Mouse (Mus musculus) embryonic facial prominence, embryonic 12.5 days (tissue): ENCODE measurements around the gene Pdzk1ip1. TPM values are rescaled to one million over a fixed set of nuclear protein-coding genes. Genes with fewer than 3 reads are reported as not detected.
A peak's percentile ranks its signal among the peaks of the same experiment; 100 is the strongest.

ENCODE experiments used
- ATAC-seq: fragments of 200-750 bp; cut with Nextera tagmentation; 2 replicates; pipeline ENCODE4 v1.8.0; 2017; ENCODE audit not compliant: insufficient number of reproducible peaks, insufficient read depth, low FRiP score, low TSS enrichment
- H3K27ac ChIP-seq: fragments of 300-500 bp; sonication (generic); 2 replicates; pipeline ENCODE4 v1.5.1; 2016; ENCODE audit warnings: mild to moderate bottlenecking
- H3K27me3 ChIP-seq: fragments of 300-500 bp; sonication (generic); 2 replicates; pipeline ENCODE4 v1.6.1; 2016; ENCODE audit warnings: mild to moderate bottlenecking, moderate library complexity
- H3K36me3 ChIP-seq: fragments of 300-500 bp; sonication (generic); 2 replicates; pipeline ENCODE4 v1.6.1; 2016; ENCODE audit warnings: mild to moderate bottlenecking
- H3K4me1 ChIP-seq: fragments of 300-500 bp; sonication (generic); 2 replicates; pipeline ENCODE4 v1.6.1; 2016
- H3K4me2 ChIP-seq: fragments of 300-500 bp; sonication (generic); replicated peaks from 2 replicates; pipeline ENCODE4 v1.6.1; 2016; ENCODE audit warnings: mild to moderate bottlenecking, moderate library complexity
- H3K4me3 ChIP-seq: fragments of 300-500 bp; sonication (generic); 2 replicates; pipeline ENCODE4 v1.5.1; 2016; ENCODE audit warnings: mild to moderate bottlenecking
- H3K9ac ChIP-seq: fragments of 300-500 bp; sonication (generic); 2 replicates; pipeline ENCODE4 v1.6.1; 2016; ENCODE audit warnings: mild to moderate bottlenecking, moderate library complexity
- H3K9me3 ChIP-seq: fragments of 300-500 bp; sonication (generic); 2 replicates; pipeline ENCODE4 v1.6.1; 2016; ENCODE audit warnings: mild to moderate bottlenecking, moderate library complexity
- WGBS: fragments of 180-500 bp; shearing (Covaris S2); methylation state at CpG from one replicate; pipeline ENCODE4 v1.1.7; 2016; 5-methylcytosine and 5-hydroxymethylcytosine counted together
- polyA plus RNA-seq: library from polyadenylated mRNA; unstranded; fragments of >200 nt; fragmentation: Nextera tagmentation; extraction: Ambion mirVana; gene quantifications from 2 replicates; pipeline ENCODE4 v1.2.1, GENCODE M21; 2016

Pdzk1ip1 gene
- 11.7 and 15.4 TPM in 2 replicates for polyA plus RNA-seq

DNA sequence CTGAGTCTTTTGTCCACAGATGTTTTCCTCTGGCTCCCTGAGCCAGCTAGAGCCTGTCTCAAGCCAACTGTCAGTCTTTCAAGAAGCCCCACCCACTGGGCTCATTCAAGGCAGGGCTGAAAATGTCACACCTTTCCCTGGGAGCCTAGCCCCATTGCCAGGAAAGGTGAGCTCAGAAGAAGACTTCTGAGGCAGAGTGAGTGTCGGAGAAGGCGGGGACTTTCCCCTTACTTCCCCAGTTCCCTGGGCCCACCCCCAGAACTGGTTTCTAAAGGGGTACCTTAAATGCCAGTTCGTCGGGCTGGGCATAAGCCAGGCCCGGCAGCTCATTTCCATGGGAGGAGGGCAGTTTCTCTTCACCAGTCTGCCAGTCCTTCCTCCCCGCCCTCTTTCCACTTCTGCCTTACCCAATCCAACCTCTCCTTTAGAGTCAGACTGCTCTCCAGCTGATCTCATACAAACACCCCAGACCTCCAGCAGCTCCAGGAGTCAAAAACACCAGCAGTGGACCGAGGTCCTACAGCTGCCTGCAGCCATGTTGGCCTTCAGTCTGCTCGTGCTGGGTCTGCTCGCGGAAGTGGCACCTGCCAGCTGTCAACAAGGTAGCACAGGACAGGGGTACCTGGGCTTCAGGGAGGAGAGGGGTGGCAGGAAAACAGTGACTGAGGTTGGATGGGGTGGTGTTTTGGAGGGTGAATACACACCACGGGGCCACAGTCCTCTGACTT lies at the start of gene Pdzk1ip1:
Gene Pdzk1ip1, plus strand, starts transcription at position 98 of the 728 bp plus-strand sequence.
- no peak for ATAC-seq
- WGBS: 25% methylated on average over 11 of the region's 11 CpGs
- Histone ChIP-seq H3K4me3 (0 out of 2 replicates have a peak within 1 kb of the TSS, but pooled peaks have one; percentile 1), H3K9me3 (no peaks in the 10 kb centered on the region), H3K36me3 (no peaks in the 10 kb centered on the region), H3K4me2 (no peak within 1 kb of the TSS), H3K4me1 (no peaks in the 10 kb centered on the region), H3K27me3 (peaks cover 38% of the 10 kb centered on the region), H3K27ac (no peak within 1 kb of the TSS), H3K9ac (no peak within 1 kb of the TSS)

DNA sequence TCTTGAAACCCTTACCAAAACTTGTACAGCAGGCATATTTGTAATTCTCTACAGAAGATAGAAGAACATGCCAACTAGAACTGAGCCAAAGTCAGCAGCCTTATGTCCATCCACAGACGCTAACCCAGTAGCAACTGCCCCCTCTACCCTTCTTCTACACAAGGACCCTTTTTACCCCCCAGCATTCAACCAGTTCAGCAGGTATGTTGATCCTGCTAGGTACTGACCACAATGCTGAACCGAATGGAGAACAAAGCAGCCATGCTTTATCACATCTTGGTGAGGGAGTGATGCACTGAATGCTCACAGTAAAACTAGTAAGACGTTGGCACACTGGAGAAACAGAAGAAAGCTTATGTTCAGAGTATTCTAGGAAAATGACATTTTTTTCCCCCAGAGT lies 42.9 kb upstream of the Pdzk1ip1 start:
- no peak for ATAC-seq
- H3K27me3 ChIP-seq: peaks cover 18% of the 10 kb centered on the region
- H3K9ac ChIP-seq: no peak overlapping the region
- no peak overlapping the region for H3K4me2 ChIP-seq
- WGBS: 86% methylated on average over 3 of the region's 3 CpGs
- H3K27ac ChIP-seq: no peak overlapping the region
- H3K9me3 ChIP-seq: no peaks in the 10 kb centered on the region
- no peak overlapping the region for H3K4me3 ChIP-seq
- peaks cover 28% of the 10 kb centered on the region for H3K36me3 ChIP-seq
- H3K4me1 ChIP-seq: no peaks in the 10 kb centered on the region

DNA sequence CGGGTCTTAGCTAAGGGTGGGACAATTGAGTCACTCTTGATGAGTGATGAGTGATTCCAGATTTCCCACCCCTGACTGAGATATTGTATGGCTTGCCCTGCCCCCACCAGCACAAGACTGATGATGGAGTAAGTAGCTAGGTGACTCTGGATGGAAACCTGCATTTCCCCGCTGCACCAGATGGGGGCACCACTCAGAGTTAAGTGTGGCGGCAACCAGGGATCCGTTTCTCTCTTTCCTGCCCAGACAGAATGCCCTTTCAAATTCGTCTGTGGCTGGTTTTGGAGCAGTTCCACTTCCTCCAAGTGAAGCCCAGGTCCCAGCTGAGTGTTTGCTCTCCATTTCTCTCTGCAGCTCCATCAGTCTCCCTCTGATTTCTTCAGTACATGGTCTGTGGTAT lies 40.8 kb upstream of the Pdzk1ip1 start:
- no peak overlapping the region for H3K4me2 ChIP-seq
- H3K27ac ChIP-seq: no peak overlapping the region
- peaks cover 36% of the 10 kb centered on the region for H3K27me3 ChIP-seq
- H3K9ac ChIP-seq: no peak overlapping the region
- no peak overlapping the region for H3K4me3 ChIP-seq
- no peak for ATAC-seq
- H3K9me3 ChIP-seq: no peaks in the 10 kb centered on the region
- H3K36me3 ChIP-seq: 0 out of 2 replicates have a peak, but pooled peaks cover 9% of the 10 kb centered on the region
- WGBS: 7% methylated on average over 5 of the region's 5 CpGs
- H3K4me1 ChIP-seq: peaks cover 5% of the 10 kb centered on the region; the same call in 1 of the 2 replicates

DNA sequence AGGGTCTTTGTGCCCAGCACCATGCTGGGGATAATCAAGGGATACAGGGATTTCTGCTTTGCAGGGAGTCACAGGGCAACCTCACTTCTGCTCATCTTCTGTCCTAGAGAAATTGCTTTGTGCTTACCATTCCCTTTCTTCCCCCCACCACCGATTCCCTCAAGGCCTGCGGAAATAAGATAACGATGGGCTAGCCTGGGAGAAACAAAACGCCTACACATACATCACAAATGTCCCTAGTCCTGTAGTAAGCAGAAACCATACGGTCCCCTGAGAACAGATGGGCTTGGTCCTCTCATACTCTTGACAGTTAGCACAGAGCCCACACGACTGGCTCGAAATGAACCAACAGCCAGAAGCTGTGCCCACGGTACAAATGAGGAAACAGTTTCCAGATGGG lies 40.3 kb upstream of the Pdzk1ip1 start:
- Histone ChIP-seq H3K27ac (no peak overlapping the region), H3K4me2 (no peak overlapping the region), H3K36me3 (0 out of 2 replicates have a peak, but pooled peaks cover 9% of the 10 kb centered on the region), H3K9me3 (no peaks in the 10 kb centered on the region), H3K4me3 (no peak overlapping the region), H3K4me1 (peaks cover 8% of the 10 kb centered on the region; the same call in 1 of the 2 replicates), H3K9ac (no peak overlapping the region), H3K27me3 (peaks cover 40% of the 10 kb centered on the region)
- WGBS: 49% methylated on average over 8 of the region's 8 CpGs
- no peak for ATAC-seq

DNA sequence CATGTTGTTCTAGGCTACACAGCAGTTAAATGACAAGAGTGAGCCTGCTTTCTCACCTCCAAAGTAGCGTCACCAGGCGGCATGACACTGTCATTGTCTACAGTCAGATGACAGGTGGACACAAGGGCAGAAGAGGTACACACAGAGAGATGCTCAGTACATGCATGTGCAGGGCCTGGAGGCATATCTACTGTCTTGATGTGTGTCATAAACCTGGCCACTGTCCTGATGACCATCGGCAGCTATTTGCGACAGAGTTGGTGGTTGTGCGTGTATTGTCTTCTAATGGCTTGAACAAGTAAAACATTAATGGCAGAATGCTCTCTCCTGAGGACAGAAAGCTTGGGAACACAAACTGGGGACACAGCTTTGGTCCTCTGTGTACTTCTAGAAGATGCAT lies 37.3 kb upstream of the Pdzk1ip1 start:
- WGBS: 79% methylated on average over 5 of the region's 5 CpGs
- peaks cover 8% of the 10 kb centered on the region; the same call in 1 of the 2 replicates for H3K4me1 ChIP-seq
- no peak overlapping the region for H3K4me2 ChIP-seq
- H3K9me3 ChIP-seq: no peaks in the 10 kb centered on the region
- ATAC-seq: no peak
- no peak overlapping the region for H3K9ac ChIP-seq
- peaks cover 70% of the 10 kb centered on the region for H3K27me3 ChIP-seq
- no peak overlapping the region for H3K27ac ChIP-seq
- H3K4me3 ChIP-seq: no peak overlapping the region
- H3K36me3 ChIP-seq: no peaks in the 10 kb centered on the region

DNA sequence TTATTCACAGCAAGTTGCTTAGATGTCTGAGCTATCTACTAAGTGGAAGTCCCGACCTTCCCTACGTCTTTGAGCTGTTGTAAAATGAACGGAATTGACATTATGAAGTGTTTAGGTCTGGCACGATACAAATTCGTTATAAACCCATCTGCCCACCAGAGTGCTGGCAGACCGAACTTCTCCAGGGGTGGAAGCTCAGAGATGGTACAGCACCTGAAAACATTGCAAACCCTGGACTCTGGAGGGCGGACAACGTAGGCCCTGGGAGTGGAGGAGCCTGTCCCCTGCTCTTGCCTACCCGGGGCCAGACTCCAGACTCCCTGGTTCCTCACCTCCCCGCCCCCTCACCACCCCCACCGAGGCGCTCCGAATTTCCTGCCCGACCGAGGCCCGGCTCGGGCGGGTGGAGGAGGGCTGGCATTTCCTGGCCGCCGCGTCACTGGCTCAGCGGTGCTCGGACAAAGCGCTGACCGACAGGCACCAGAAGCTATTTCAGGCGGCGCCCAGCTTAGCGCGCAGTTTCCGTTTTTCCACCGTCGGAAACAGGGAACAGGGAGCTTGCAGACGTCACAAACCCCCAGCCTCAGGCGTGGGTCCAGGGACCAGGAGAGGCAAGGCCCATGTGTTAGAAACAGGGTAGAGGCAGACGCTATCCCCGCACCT lies 36.0 kb upstream of the Pdzk1ip1 start:
- H3K4me3 ChIP-seq: peak overlapping the region; percentile 35
- H3K9me3 ChIP-seq: no peaks in the 10 kb centered on the region
- no peak overlapping the region for H3K27ac ChIP-seq
- H3K27me3 ChIP-seq: peaks cover 82% of the 10 kb centered on the region
- H3K4me1 ChIP-seq: peaks cover 14% of the 10 kb centered on the region; the same call in 1 of the 2 replicates
- peak overlapping the region; percentile 52 for H3K4me2 ChIP-seq
- H3K36me3 ChIP-seq: no peaks in the 10 kb centered on the region
- 1% methylated on average over 36 of the region's 36 CpGs for WGBS
- no peak; the same call in 1 of the 2 replicates for ATAC-seq
- 0 out of 2 replicates have a peak overlapping the region, but pooled peaks have one; percentile 27 for H3K9ac ChIP-seq

DNA sequence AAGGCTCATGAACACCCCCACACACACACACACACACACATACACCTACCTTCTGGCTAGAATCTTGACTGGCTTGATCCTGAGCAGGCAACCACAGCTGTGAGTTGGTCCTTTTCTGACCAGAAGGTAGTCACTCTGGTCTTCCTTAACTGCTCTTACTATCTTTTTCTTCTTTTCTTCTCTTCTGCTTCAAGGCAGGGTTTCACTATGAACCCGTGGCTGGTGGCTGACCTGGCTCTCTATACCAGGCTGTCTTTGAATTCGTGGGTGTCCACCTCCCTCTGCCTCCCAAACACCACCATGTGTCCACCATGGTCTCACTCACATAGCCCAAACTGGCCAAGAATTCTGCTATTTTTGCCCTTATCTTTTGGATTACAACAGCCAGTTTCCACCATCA lies 33.5 kb upstream of the Pdzk1ip1 start:
- no peaks in the 10 kb centered on the region for H3K9me3 ChIP-seq
- ATAC-seq: no peak
- no peak overlapping the region for H3K27ac ChIP-seq
- H3K4me3 ChIP-seq: no peak overlapping the region
- no peaks in the 10 kb centered on the region for H3K36me3 ChIP-seq
- no peak overlapping the region for H3K9ac ChIP-seq
- H3K27me3 ChIP-seq: peaks cover 85% of the 10 kb centered on the region
- peaks cover 14% of the 10 kb centered on the region; the same call in 1 of the 2 replicates for H3K4me1 ChIP-seq
- H3K4me2 ChIP-seq: no peak overlapping the region
- WGBS: 5% methylated on average over 2 of the region's 2 CpGs

DNA sequence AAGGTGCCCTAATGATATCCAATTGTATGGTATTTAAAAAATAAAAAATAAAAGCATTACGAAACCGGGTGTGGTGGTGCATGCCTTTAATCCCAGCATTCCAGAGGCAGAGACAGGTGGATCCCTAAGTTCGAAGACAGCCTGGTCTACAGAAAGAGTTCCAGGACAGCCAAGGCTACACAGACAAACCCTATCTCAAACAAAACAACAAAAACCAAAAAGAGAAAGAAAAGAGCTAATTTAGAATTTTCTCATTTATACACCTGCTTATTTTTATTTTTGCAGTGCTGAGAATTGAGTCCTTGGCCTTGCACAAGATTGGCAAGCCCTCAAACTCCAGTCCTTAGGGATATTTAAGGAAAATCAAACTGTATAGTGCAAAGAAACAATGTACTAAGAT lies 32.8 kb upstream of the Pdzk1ip1 start:
- peaks cover 89% of the 10 kb centered on the region for H3K27me3 ChIP-seq
- H3K36me3 ChIP-seq: no peaks in the 10 kb centered on the region
- H3K9ac ChIP-seq: no peak overlapping the region
- peaks cover 14% of the 10 kb centered on the region; the same call in 1 of the 2 replicates for H3K4me1 ChIP-seq
- no peaks in the 10 kb centered on the region for H3K9me3 ChIP-seq
- no peak overlapping the region for H3K4me2 ChIP-seq
- H3K4me3 ChIP-seq: no peak overlapping the region
- no peak for ATAC-seq
- no peak overlapping the region for H3K27ac ChIP-seq
- WGBS: 17% methylated on average over 3 of the region's 3 CpGs

DNA sequence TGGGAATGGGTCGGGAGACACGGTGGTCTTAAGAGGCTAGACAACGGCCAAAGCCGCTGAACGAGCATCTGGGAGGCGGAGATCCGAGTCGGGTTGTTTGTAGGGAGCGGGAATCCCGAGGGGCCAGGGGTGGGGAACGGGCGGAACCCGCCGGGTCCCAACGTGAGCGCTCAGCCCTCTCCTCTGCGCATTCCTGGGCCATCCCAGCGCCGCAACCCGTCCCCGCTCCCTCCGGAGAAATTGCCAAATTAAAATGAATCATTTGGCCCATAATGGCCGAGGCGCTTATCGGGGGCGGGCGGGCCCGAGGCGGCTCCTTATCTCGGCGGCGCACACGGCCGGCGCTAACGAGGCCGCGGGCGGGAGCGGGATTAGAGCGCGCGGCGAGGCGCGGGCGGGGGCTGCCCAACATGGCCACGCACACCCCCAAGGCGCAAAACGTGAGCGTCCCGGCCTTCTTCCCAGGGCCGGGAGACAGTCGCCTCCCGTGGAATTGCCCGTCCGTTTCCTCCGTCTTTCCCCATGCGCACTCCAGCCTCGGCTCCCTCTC lies 32.1 kb upstream of the Pdzk1ip1 start, which contains the start of gene Tal1:
Gene Tal1, plus strand, starts transcription at position 56 of the 550 bp plus-strand sequence.
- peaks cover 14% of the 10 kb centered on the region; the same call in 1 of the 2 replicates for H3K4me1 ChIP-seq
- WGBS: under 1% methylated on average over 60 of the region's 60 CpGs
- ATAC-seq: no peak

DNA sequence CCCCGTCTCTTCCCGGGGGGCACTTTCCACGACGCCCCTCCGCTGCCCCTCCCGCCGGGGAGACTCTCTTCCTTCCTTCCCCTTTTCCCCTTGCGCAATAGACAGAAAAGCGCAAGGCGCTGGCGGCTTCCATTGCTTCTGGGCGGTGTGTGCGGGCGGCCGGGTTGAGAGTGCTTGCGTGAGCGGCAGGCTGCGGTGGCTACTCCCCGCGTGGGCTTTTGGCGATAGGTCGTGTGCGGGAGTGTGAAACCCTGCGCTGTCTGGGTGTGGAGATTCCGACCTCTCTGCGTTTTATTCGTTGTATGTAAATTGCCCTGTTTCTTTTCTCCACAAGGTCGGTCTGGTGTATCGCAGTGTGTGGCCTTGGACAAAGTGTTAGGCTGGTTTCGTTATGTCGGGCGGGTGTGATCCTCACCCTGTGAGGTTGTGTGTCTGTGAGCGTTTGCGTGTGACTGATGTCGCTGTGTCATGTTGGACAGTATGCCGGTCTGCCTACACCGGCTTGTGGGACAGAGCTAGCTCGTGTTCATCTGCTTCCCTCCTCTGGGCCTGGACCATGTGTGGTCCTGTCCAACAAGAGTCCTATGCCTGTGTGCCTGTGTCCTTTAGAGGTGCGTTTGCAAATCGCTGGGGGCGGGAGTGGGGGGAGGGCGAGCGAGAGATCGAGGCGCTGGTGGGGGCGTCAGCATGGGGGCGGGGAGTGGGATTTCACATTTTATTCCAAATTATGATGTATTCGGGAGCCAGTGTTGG lies 31.4 kb upstream of the Pdzk1ip1 start:
- under 1% methylated on average over 48 of the region's 48 CpGs for WGBS
- ATAC-seq: peak; percentile 67
- H3K4me2 ChIP-seq: peak overlapping the region; percentile 51
- H3K27me3 ChIP-seq: peaks cover 92% of the 10 kb centered on the region
- peaks cover 14% of the 10 kb centered on the region; the same call in 1 of the 2 replicates for H3K4me1 ChIP-seq
- H3K9ac ChIP-seq: peak overlapping the region; percentile 30; the same call in 1 of the 2 replicates
- no peaks in the 10 kb centered on the region for H3K36me3 ChIP-seq
- peak overlapping the region; percentile 32 for H3K4me3 ChIP-seq
- H3K27ac ChIP-seq: peak overlapping the region; percentile 54; the same call in 1 of the 2 replicates
- no peaks in the 10 kb centered on the region for H3K9me3 ChIP-seq

More for the DNA sequence above, 32.1 kb upstream of the Pdzk1ip1 start, which contains the start of gene Tal1:
- Histone ChIP-seq H3K9me3 (no peaks in the 10 kb centered on the region), H3K27ac (peak within 1 kb of the TSS; percentile 54; the same call in 1 of the 2 replicates), H3K36me3 (no peaks in the 10 kb centered on the region), H3K4me2 (peak within 1 kb of the TSS; percentile 51), H3K4me3 (peak within 1 kb of the TSS; percentile 32), H3K9ac (peak within 1 kb of the TSS; percentile 15; the same call in 1 of the 2 replicates), H3K27me3 (peaks cover 92% of the 10 kb centered on the region)
